Mouse (Mus musculus): ENCODE measurements around the gene Blmh. TPM values are rescaled to one million over a fixed set of nuclear protein-coding genes. Genes with fewer than 3 reads are reported as not detected.

Gene Blmh
- polyA plus RNA-seq (2015; fragmentation: Nextera tagmentation; extraction: Ambion mirVana), result 133 and 143 TPM in 2 replicates

DNA sequence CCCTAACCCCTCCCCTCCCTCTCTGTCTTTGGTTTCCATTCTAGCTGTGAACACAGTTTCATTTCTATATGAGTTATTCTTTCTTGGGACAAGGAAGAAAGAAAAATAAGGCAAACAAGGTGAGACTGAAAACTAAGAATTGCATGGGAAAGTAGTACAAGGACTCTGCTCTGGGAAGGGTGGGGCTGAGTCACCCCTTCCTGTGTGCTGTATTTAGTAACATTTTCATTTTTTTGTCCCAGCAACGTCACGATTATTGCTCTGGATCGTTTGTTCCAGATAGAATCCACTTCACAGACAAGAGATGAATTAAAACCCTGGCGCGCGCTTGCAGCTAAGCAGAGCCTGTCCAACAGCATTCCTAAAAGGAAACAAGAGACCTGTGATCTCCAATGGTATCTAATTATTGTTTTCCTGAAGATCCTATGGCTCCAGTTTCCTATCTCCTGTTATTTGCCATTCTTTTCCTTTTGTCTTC lies at the start of gene Blmh:
Blmh (plus strand) TSS at position 51 of the 478 bp plus-strand sequence.
- H3K4me3 ChIP-seq (replicated peaks; ENCODE audit: low read depth, low read length), result no peak within 1 kb of the TSS
- no peaks in the 10 kb centered on the region for H3K36me3 ChIP-seq (ENCODE audit: insufficient read depth, low read length)
- H3K9ac ChIP-seq (ENCODE audit: low read depth, low read length), result no peak within 1 kb of the TSS
- H3K27ac ChIP-seq, result no peak within 1 kb of the TSS
- TF ChIP-seq CTCF (IDR thresholded peaks at IDR 0.05; ENCODE audit: low read depth), result no peak
- no peaks in the 10 kb centered on the region for H3K9me3 ChIP-seq (replicated peaks; ENCODE audit: low read length)
- ATAC-seq (replicated peaks; ENCODE audit: low FRiP score, low read depth), result no peak
- H3K4me2 ChIP-seq (ENCODE audit: low read length), result no peak within 1 kb of the TSS
- 46% methylated on average over 6 of the region's 6 CpGs for whole genome bisulfite sequencing
- no peaks in the 10 kb centered on the region for H3K27me3 ChIP-seq (ENCODE audit: insufficient read depth, low read length)
- no peaks in the 10 kb centered on the region for H3K4me1 ChIP-seq (replicated peaks; ENCODE audit: insufficient read depth, low read length)
- peak; percentile 44 for DNase-seq (ENCODE audit: low spot score)

DNA sequence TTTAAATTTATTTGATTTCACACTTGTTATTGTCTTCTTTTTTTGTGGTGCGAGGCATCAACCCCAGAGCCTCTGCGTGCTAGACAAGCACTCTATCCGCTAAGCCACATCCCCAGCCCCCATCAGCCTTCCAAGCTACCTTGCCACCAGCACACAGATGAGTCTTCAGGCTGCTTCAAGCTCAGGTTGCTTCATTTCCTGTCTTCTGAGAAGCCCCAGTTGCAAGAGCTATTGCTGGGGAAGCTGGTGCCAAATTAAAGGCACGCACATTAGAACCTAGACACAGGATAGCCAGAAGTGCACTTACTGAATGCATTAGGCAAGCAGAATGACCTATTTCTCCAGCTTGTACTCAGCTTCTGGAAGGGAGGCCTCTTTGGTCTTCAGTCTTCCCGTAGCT lies 44.8 kb upstream of the Blmh start:
- DNase-seq (ENCODE audit: low spot score), result no peak
- H3K27me3 ChIP-seq (ENCODE audit: insufficient read depth, low read length), result no peaks in the 10 kb centered on the region
- H3K36me3 ChIP-seq (ENCODE audit: insufficient read depth, low read length), result no peaks in the 10 kb centered on the region
- no peak overlapping the region for H3K4me2 ChIP-seq (ENCODE audit: low read length)
- ATAC-seq (replicated peaks; ENCODE audit: low FRiP score, low read depth), result no peak
- H3K9ac ChIP-seq (ENCODE audit: low read depth, low read length), result no peak overlapping the region
- no peak for TF ChIP-seq CTCF (IDR thresholded peaks at IDR 0.05; ENCODE audit: low read depth)
- H3K4me3 ChIP-seq (replicated peaks; ENCODE audit: low read depth, low read length), result no peak overlapping the region
- no peaks in the 10 kb centered on the region for H3K4me1 ChIP-seq (replicated peaks; ENCODE audit: insufficient read depth, low read length)
- 79% methylated on average over 5 of the region's 5 CpGs for WGBS
- no peak overlapping the region for H3K27ac ChIP-seq
- H3K9me3 ChIP-seq (replicated peaks; ENCODE audit: low read length), result no peaks in the 10 kb centered on the region

DNA sequence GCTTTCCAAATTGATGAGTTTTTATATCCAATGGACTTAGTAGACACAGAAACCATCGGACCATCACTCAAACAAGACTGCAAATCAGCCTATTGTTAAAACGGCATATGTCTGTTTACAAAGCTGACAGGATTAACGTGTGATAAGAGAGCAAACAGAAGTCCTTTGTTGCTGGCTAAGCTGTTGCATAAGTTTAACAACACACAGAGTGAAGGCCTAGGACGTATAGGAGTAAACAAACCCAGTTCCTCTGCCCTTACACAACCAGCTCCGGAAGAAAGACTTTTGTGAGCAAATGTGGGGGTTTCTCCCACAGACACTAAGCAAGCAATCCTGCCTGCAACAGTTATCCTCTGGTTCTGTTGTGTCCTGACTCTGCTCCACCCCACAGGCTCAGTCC lies 40.2 kb upstream of the Blmh start:
- Histone ChIP-seq H3K9ac (ENCODE audit: low read depth, low read length) (no peak overlapping the region), H3K27me3 (ENCODE audit: insufficient read depth, low read length) (no peaks in the 10 kb centered on the region), H3K4me1 (replicated peaks; ENCODE audit: insufficient read depth, low read length) (0 out of 2 replicates have a peak, but pooled peaks cover 2% of the 10 kb centered on the region), H3K4me3 (replicated peaks; ENCODE audit: low read depth, low read length) (no peak overlapping the region), H3K36me3 (ENCODE audit: insufficient read depth, low read length) (no peaks in the 10 kb centered on the region), H3K27ac (no peak overlapping the region), H3K4me2 (ENCODE audit: low read length) (no peak overlapping the region), H3K9me3 (replicated peaks; ENCODE audit: low read length) (no peaks in the 10 kb centered on the region)
- ATAC-seq (replicated peaks; ENCODE audit: low FRiP score, low read depth) (no peak), DNase-seq (ENCODE audit: low spot score) (no peak)
- 46% methylated on average over 5 of the region's 5 CpGs for WGBS
- no peak for TF ChIP-seq CTCF (IDR thresholded peaks at IDR 0.05; ENCODE audit: low read depth)

DNA sequence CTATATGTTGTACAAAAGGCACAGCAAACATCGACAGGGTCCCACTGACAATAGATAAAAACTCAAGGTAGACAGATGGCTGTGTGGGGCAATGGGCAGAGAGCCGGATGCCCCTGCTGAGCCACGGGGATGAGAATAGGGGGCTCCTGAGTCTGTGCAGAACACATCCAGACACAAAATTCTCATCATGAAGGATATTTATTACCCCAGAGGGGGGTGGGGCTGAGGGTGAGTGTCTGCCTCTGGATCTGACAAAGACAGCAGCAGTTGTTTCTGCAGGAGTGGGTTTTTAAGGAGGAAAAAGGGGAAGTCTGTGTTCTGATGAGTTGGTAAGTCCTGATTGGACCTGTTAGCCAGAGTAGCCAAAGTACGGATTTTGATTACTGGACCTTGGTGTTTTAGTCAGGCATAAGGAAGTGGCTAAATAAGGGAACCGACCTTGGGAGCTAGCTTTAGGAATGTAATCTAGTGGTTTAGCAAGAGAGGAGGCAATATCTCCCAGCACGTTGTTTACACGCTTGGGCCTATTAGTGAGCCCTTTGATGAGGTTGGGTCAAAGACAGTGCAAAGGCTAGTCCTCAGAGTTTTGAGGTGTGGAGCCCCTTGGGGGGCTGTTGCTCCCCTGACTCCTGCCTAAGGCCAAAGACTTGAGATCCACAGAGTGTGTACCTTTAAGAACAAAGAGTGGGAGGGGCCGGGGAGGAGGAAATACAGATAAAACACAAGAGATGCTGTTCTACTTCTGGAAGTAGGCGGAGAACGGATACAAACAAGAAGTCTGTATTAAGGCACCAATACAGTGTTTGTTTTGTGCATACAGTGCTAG lies 35.1 kb upstream of the Blmh start:
- no peaks in the 10 kb centered on the region for H3K27me3 ChIP-seq (ENCODE audit: insufficient read depth, low read length)
- peak overlapping the region; percentile 65 for H3K27ac ChIP-seq
- no peak overlapping the region for H3K4me2 ChIP-seq (ENCODE audit: low read length)
- peak; percentile 79 for DNase-seq (ENCODE audit: low spot score)
- H3K4me1 ChIP-seq (replicated peaks; ENCODE audit: insufficient read depth, low read length), result peaks cover 16% of the 10 kb centered on the region
- no peak for TF ChIP-seq CTCF (IDR thresholded peaks at IDR 0.05; ENCODE audit: low read depth)
- H3K9ac ChIP-seq (ENCODE audit: low read depth, low read length), result no peak overlapping the region
- WGBS, result 41% methylated on average over 10 of the region's 10 CpGs
- H3K36me3 ChIP-seq (ENCODE audit: insufficient read depth, low read length), result no peaks in the 10 kb centered on the region
- H3K9me3 ChIP-seq (replicated peaks; ENCODE audit: low read length), result no peaks in the 10 kb centered on the region
- H3K4me3 ChIP-seq (replicated peaks; ENCODE audit: low read depth, low read length), result no peak overlapping the region
- no peak for ATAC-seq (replicated peaks; ENCODE audit: low FRiP score, low read depth)

DNA sequence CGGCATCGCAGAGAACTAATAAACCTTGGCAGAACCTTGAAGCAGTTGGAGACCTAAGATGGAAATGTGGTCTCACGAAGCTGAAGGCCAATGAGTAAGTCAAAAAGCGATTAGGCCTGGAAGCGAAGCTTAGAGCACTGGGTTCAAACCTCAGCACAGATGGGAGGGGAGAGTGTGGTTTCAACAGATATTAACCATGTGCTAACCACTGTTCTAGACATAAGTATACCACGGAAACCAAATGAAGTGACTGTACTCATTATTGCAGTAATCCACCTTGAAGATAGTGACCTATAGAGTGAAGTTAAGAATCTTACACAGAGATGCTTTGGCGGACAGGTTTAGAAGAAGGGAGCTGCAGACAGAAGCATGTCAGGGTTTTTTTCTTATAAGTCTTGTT lies 33.4 kb upstream of the Blmh start:
- Histone ChIP-seq H3K36me3 (ENCODE audit: insufficient read depth, low read length) (no peaks in the 10 kb centered on the region), H3K4me1 (replicated peaks; ENCODE audit: insufficient read depth, low read length) (peaks cover 16% of the 10 kb centered on the region), H3K27ac (no peak overlapping the region; the same call in 1 of the 2 replicates), H3K4me3 (replicated peaks; ENCODE audit: low read depth, low read length) (no peak overlapping the region), H3K4me2 (ENCODE audit: low read length) (no peak overlapping the region), H3K9ac (ENCODE audit: low read depth, low read length) (no peak overlapping the region), H3K9me3 (replicated peaks; ENCODE audit: low read length) (no peaks in the 10 kb centered on the region), H3K27me3 (ENCODE audit: insufficient read depth, low read length) (no peaks in the 10 kb centered on the region)
- ATAC-seq (replicated peaks; ENCODE audit: low FRiP score, low read depth) (no peak), DNase-seq (ENCODE audit: low spot score) (no peak)
- WGBS, result 82% methylated on average over 7 of the region's 7 CpGs
- no peak for TF ChIP-seq CTCF (IDR thresholded peaks at IDR 0.05; ENCODE audit: low read depth)

DNA sequence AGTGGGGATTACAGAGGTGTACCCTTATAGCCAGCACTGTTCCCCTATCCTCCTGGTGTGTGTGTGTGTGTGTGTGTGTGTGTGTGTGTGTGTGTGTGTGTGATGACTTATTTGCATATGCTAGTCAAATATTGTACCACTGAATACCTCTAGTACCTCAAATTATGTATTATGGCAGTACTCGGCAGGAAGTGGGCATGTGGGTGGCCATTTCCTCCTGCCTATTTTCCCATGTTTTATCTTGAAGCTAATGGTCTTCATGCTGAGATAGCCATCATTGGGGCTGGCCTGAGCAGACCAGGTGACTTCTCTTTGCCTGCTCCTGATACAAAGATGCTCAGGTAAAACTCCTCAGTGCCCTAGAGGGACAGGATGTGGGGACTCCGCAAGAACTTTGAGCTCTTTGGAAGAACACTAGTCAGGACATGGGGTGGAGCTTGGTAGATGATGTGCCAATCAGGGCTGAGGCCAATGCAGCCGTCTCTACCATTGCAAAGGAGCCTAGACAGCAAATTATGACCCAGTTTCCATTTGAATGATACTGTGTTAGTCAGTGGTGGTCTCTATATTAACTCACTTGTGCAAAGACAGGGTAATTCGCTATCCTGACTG lies 32.8 kb upstream of the Blmh start:
- H3K36me3 ChIP-seq (ENCODE audit: insufficient read depth, low read length), result no peaks in the 10 kb centered on the region
- peaks cover 16% of the 10 kb centered on the region for H3K4me1 ChIP-seq (replicated peaks; ENCODE audit: insufficient read depth, low read length)
- no peak overlapping the region for H3K27ac ChIP-seq
- H3K4me2 ChIP-seq (ENCODE audit: low read length), result no peak overlapping the region
- DNase-seq (ENCODE audit: low spot score) (no peak), ATAC-seq (replicated peaks; ENCODE audit: low FRiP score, low read depth) (no peak)
- H3K9ac ChIP-seq (ENCODE audit: low read depth, low read length), result no peak overlapping the region
- H3K4me3 ChIP-seq (replicated peaks; ENCODE audit: low read depth, low read length), result no peak overlapping the region
- 82% methylated on average over 4 of the region's 4 CpGs for WGBS
- no peak for TF ChIP-seq CTCF (IDR thresholded peaks at IDR 0.05; ENCODE audit: low read depth)
- H3K9me3 ChIP-seq (replicated peaks; ENCODE audit: low read length), result no peaks in the 10 kb centered on the region
- no peaks in the 10 kb centered on the region for H3K27me3 ChIP-seq (ENCODE audit: insufficient read depth, low read length)
